ENCODE assay signal across 9 mouse cellular contexts in genomic region chr13:110392210-110392609, GRCm38 (mm10). TPM values are rescaled to one million over a fixed set of nuclear protein-coding genes. Genes with fewer than 3 reads are reported as not detected.
DNase-seq lines count a peak whose midpoint lies in the region; ATAC-seq and TF ChIP-seq lines count a peak whose summit lies in the region.
"Had no signal": no experiment of that assay in that cellular context is flagged by ENCODE, and none has a peak within 500 bp of the region (broad histone marks: within the 10 kb centered on the region; RNA-seq: fewer than 3 reads in every experiment).

No protein-coding gene starts in this region.

- no peaks in the 10 kb centered on the region for H3K27me3 ChIP-seq in forebrain, embryonic 14.5 days (replicated peaks; ENCODE audit: control insufficient read depth, insufficient read depth, low read length)
- no peaks in the 10 kb centered on the region for H3K27me3 ChIP-seq in forebrain, embryonic 11.5 days (ENCODE audit: control insufficient read depth, insufficient read depth, low read length)
- H3K27me3 ChIP-seq in limb, embryonic 14.5 days (ENCODE audit: control insufficient read depth, insufficient read depth, low read length) = no peaks in the 10 kb centered on the region
- H3K27me3 ChIP-seq: heart, embryonic 13.5 days had no signal

- H3K27ac ChIP-seq in forebrain, embryonic 14.5 days (ENCODE audit: low read depth, low read length) = no peak overlapping the region
- no peak overlapping the region for H3K27ac ChIP-seq in forebrain, embryonic 11.5 days (ENCODE audit: low read depth, low read length)
- H3K27ac ChIP-seq in limb, embryonic 14.5 days (replicated peaks; ENCODE audit: low read depth, low read length) = no peak overlapping the region
- H3K27ac ChIP-seq: heart, embryonic 13.5 days had no signal

- no peak overlapping the region for H3K4me3 ChIP-seq in forebrain, embryonic 14.5 days (ENCODE audit: low read depth, low read length)
- H3K4me3 ChIP-seq in forebrain, embryonic 11.5 days (ENCODE audit: low read depth, low read length) = no peak overlapping the region
- H3K4me3 ChIP-seq in limb, embryonic 14.5 days (replicated peaks; ENCODE audit: low read length) = no peak overlapping the region
- H3K4me3 ChIP-seq: heart, embryonic 13.5 days had no signal

- DNase-seq in forebrain, embryonic 14.5 days (ENCODE audit: low spot score) = peak; percentile 86
- no peak for DNase-seq in forebrain, embryonic 11.5 days (ENCODE audit: low spot score)
- peak; percentile 35 for DNase-seq in ovary, postnatal 10 days (ENCODE audit: low spot score)
- no peak for DNase-seq in ovary, adult 18-20 months (ENCODE audit: low spot score)
- peak; percentile 59 for DNase-seq in c-Kit-positive CD71-negative TER-119-negative erythroid progenitor cells, embryonic 14.5 days (ENCODE audit: low read depth)
- peak; percentile 63 to 81 for DNase-seq in heart, postnatal 14 days
- DNase-seq in limb, embryonic 14.5 days (ENCODE audit: low spot score) = peak; percentile 85
- peak; percentile 53 for DNase-seq in right cerebral cortex, postnatal 25 days

- 24% methylated on average over 8 of the region's 8 CpGs for WGBS in forebrain, embryonic 14.5 days
- 27% methylated on average over 8 of the region's 8 CpGs for WGBS in forebrain, embryonic 11.5 days
- 19% methylated on average over 8 of the region's 8 CpGs for WGBS in limb, embryonic 14.5 days

- ATAC-seq in forebrain, embryonic 14.5 days = no peak
- ATAC-seq in forebrain, embryonic 11.5 days (replicated peaks; ENCODE audit: low FRiP score) = no peak
- no peak for ATAC-seq in limb, embryonic 14.5 days (ENCODE audit: low FRiP score, low read depth)

- no peak overlapping the region for H3K4me2 ChIP-seq in forebrain, embryonic 14.5 days (ENCODE audit: low read length)
- no peak overlapping the region for H3K4me2 ChIP-seq in forebrain, embryonic 11.5 days (ENCODE audit: low read depth, low read length, severe bottlenecking)
- H3K4me2 ChIP-seq in limb, embryonic 14.5 days (replicated peaks; ENCODE audit: low read depth, low read length, severe bottlenecking) = no peak overlapping the region
- H3K4me2 ChIP-seq: heart, embryonic 13.5 days had no signal

- no peaks in the 10 kb centered on the region for H3K4me1 ChIP-seq in forebrain, embryonic 14.5 days (ENCODE audit: control insufficient read depth, insufficient read depth, low read length)
- 0 out of 2 replicates have a peak, but pooled peaks cover 3% of the 10 kb centered on the region for H3K4me1 ChIP-seq in forebrain, embryonic 11.5 days (replicated peaks; ENCODE audit: control insufficient read depth, insufficient read depth, low read length)
- peaks cover 4% of the 10 kb centered on the region for H3K4me1 ChIP-seq in limb, embryonic 14.5 days (ENCODE audit: control insufficient read depth, insufficient read depth, low read length)

- H3K36me3 ChIP-seq in forebrain, embryonic 14.5 days (ENCODE audit: control insufficient read depth, insufficient read depth, low read length) = no peaks in the 10 kb centered on the region
- H3K36me3 ChIP-seq in forebrain, embryonic 11.5 days (ENCODE audit: control insufficient read depth, insufficient read depth, low read length) = no peaks in the 10 kb centered on the region
- peaks cover 6% of the 10 kb centered on the region for H3K36me3 ChIP-seq in limb, embryonic 14.5 days (ENCODE audit: control insufficient read depth, insufficient read depth, low read length)

- intact Hi-C loops in heart, postnatal 14 days (cut with DNase I) = loop anchor here (10.0 kb wide), 1 partner anchor 503 kb away; no protein-coding TSS in a partner anchor

- no peak for TF ChIP-seq POLR2A in limb, embryonic 14.5 days (IDR thresholded peaks at IDR 0.05; ENCODE audit: borderline replicate concordance, extremely low read depth, insufficient read depth, insufficient read length)

- 0 out of 2 replicates have a peak, but pooled peaks cover 5% of the 10 kb centered on the region for H3K9me3 ChIP-seq in forebrain, embryonic 14.5 days (replicated peaks; ENCODE audit: control insufficient read depth, low read length)
- no peaks in the 10 kb centered on the region; the same call in 1 of the 2 replicates for H3K9me3 ChIP-seq in forebrain, embryonic 11.5 days (ENCODE audit: control insufficient read depth, low read length)
- peaks cover 6% of the 10 kb centered on the region; the same call in 1 of the 2 replicates for H3K9me3 ChIP-seq in limb, embryonic 14.5 days (ENCODE audit: control insufficient read depth, low read length)

- no peak overlapping the region for H3K9ac ChIP-seq in forebrain, embryonic 14.5 days (ENCODE audit: low read length)
- no peak overlapping the region for H3K9ac ChIP-seq in forebrain, embryonic 11.5 days (ENCODE audit: low read length)
- H3K9ac ChIP-seq in limb, embryonic 14.5 days (ENCODE audit: low read depth, low read length, severe bottlenecking) = no peak overlapping the region
- H3K9ac ChIP-seq: heart, embryonic 13.5 days had no signal

RNA-seq across cellular contexts. Expression of gene Plk2, which starts 2.6 kb away (rescaled TPM):
- polyA plus RNA-seq in forebrain, embryonic 14.5 days (2014; fragmentation: Nextera tagmentation; extraction: Ambion mirVana) = 152 and 191 TPM in 2 replicates
- polyA plus RNA-seq in forebrain, embryonic 11.5 days (2014; fragmentation: Nextera tagmentation; extraction: Ambion mirVana) = 76.0 and 83.6 TPM in 2 replicates
- total RNA-seq in heart, postnatal 14 days (2021) = 10 to 100 TPM; 35.4 to 35.5 TPM
- polyA plus RNA-seq in limb, embryonic 14.5 days (2012; rRNA removed) = 59.5 and 61.9 TPM in 2 replicates
- 119 and 139 TPM in 2 replicates for polyA plus RNA-seq in limb, embryonic 14.5 days (2014; fragmentation: Nextera tagmentation; extraction: Ambion mirVana)

RNA-seq across cellular contexts. Expression of gene Gapt, which starts 35.2 kb away (rescaled TPM):
- polyA plus RNA-seq in forebrain, embryonic 14.5 days (2014; fragmentation: Nextera tagmentation; extraction: Ambion mirVana) = not detected in 2 replicates
- 0.17 TPM in 1 of 2 replicates, not detected in the other for polyA plus RNA-seq in forebrain, embryonic 11.5 days (2014; fragmentation: Nextera tagmentation; extraction: Ambion mirVana)
- total RNA-seq in heart, postnatal 14 days (2021) = not detected
- polyA plus RNA-seq in limb, embryonic 14.5 days (2012; rRNA removed) = 0.19 and 0.23 TPM in 2 replicates
- polyA plus RNA-seq in limb, embryonic 14.5 days (2014; fragmentation: Nextera tagmentation; extraction: Ambion mirVana) = 0.35 TPM in 1 of 2 replicates, not detected in the other

Comparison
In these comparisons a context has a peak if more than half of its experiments do, and no peak if none do; other contexts are left out.
1. DNase-seq: peak in forebrain, embryonic 14.5 days (single experiment), ovary, postnatal 10 days (single experiment), c-Kit-positive CD71-negative TER-119-negative erythroid progenitor cells, embryonic 14.5 days (single experiment), heart, postnatal 14 days (2 of 2), limb, embryonic 14.5 days (single experiment) and right cerebral cortex, postnatal 25 days (single experiment); none in forebrain, embryonic 11.5 days (single experiment) and ovary, adult 18-20 months (single experiment).